Mouse (Mus musculus) cerebellum, postnatal 10 days (tissue): Measurements from ENCODE around the gene Sele.

Source experiments
- DNase-seq, 2 experiments: peaks; one replicate each; pipeline ENCODE4 v3.0.0; 2021; ENCODE audit warnings: mixed read lengths in 2 of 2

Sele gene

DNA sequence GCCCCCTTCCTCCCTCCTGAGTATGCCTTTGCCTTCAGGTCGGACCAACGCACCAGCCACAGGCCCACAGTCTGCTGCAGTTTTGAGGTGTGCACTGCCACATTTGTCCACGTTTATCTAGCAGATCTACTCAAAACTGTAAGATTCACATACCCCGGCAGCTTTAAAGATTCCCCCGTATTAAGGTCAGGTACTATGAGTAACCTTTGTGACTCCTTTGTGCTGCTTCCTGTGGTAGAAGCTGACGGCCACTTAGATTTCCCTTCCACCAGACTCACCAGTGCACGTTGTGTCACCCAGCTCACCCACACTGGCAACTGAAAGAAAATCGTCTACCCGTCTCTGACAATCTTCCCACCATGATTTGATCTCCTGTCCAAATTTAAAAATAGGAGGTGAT, 25.1 kb downstream of the Sele start:
- no peak for DNase-seq

DNA sequence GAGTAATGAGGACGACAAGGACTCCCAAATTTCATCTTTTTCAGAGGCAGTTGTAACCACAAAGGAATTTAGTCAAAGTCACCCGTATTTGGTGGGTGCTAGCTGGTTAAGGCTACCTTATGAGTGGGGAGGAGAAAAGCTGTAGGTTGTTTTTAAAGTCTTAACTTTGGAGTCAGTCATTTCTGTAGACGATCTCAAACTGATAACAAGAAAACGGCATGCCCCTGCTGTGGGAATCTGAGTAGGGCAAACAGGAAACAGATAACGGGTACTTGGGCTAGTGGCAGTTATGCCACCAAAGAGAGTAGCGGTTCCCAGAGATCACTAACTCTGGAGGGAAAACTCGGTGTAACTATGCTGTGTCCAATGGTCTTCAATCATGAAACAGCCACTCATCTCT, 25.8 kb downstream of the Sele start:
- DNase-seq = no peak

DNA sequence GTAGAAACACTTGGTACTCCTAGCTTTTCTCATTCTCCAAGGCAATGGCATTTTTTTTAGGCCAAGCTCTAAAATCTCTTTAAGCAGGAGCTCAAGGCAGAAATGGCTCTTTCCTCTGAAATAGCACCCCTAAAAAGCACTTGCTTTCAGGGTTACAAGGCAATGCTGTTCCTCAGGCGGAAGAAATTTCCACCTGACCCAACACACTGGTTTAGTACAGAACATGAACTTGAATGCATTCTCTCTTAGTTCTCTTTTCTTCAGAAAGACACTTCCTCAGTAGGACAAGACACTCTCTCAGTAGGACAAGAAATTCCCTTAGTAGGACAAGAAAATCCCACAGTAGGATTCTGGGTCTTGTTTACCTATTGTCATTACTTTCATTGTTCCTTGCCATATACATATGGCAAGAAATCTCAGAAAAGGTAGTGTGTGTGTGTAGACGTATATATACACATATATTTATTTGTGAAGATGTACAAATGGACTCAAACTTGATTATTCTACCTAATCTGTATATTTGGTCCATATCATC, 26.6 kb downstream of the Sele start:
- DNase-seq = no peak

DNA sequence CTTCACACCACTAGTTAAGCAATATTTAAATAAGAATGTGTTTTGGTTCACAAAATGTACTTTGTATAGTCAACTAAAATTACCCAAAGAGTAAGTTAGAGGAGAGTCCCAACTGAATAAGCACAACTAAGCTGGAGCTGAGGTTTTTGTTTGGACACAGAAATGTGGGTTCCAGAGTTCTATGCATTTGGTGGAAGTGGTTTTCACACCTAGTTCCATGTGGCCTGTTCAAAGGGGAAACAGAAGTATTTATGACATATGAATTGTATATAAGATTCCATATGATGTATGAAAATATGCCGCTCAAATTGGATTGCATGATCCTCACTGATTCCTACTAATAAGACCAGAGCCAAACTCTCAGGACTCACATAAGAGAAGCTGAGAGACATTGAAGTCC, 27.4 kb downstream of the Sele start:
- no peak for DNase-seq

DNA sequence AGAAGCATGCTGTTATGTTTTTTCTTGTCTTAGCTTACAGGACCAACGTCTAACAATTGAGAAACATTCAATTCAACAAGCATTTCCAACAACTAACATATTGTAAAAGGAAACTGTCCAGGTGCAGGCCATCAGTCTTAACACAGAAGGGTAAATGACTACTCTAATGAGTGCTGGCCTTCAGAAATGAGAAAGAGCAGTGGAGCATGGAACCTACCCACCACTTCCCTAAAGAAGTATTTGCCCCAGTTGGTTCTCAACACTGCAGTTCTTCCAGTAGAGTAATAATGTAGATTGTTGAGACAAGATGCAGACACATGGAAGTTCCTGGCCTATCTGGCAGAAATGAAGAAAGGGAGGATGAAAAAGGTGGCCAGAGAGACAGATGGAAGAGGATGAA, 28.4 kb downstream of the Sele start:
- no peak for DNase-seq

DNA sequence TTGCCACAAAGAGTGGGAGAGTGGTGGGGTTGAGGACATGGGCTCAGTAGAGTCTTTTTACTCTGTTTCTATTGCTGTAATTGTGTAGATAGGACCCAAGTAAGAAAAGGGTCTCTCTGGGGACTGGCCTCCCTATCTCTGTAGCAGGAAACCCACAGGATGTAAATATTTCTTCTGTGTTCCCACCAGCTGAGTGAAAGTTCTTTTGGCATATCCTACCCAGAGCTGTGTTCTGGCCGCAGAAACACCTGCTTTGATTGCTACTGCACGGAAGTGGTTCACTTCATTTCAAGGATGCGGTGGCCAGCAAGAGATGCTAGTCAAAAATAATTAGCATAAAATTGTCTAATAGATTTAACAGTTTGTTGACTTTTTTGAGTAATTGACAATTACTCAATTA, 29.0 kb downstream of the Sele start:
- DNase-seq = no peak

DNA sequence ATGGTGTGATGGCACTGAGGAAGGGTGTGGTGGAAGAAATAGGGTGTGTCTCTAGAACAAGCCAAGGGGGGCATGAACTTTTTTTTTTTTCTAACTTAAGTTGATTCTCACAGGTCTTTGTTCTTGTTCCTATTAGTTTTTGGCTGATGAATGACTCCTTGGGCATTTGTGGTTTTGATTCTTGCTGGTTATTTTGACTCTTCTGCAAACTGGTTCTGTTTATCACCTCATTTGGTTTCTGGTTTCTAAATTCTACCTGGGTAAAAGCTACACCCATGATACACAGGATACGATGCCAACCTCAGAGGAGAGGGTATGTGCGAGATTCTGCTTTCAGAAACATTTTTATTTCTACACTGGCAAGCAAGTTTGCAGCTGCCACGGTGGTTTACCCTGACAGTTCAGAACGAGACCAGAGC, 30.3 kb downstream of the Sele start:
- no peak for DNase-seq

DNA sequence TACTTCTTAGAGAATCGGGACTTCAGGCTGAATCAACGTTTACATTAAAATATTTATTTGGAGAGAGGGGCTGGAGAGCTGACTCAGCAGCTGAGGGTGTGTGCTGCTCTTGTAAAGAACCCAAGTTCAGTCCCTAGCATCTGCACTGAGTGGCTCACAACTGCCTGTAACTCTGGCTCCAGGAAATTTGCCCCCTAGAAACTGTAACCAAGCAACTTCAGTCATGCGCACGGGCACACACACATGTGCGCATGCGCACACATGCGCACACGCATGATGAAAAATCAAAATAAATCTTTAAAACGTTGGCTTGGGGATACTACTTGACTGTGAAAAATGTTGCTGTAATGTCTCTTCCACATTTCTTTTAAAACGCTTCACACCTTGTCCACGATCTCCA, 31.1 kb downstream of the Sele start:
- no peak for DNase-seq

DNA sequence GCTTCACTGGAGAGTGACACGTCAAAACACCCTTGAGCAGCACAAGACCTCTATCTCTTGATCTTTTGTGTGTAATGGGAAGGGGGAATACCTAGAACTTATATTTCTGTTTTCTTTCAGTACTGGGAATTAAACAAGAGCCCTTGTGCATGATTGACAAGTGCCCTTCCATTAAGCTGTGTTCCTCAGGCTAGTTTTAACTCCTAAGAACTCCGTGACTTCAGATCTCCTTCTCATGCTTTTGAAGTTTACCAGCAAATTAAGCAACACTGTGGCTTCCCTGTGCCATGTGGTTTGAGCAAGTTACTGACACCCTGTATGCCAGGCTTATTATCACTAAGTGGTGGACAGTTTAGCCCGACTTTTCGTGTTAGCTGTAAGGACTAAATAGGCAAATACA, 35.0 kb downstream of the Sele start:
- no peak for DNase-seq

DNA sequence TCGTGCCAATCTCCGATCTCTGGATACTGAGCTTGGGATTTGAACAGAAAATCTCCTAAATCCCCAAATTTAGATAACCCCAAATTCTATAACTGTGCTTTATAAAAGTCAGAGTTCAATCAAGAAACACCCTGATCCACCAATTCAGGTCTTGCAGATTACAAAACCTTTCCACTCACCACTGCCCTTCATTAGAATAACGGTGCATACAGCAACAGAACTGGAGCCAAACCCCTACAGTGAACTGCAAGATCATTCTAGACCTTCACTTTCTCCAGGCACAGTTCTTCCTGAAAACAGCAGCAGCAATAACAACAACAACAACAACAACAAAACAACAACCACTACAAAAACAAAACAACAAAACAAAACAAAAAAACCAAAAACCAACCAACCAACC, 38.8 kb downstream of the Sele start:
- DNase-seq = no peak

DNA sequence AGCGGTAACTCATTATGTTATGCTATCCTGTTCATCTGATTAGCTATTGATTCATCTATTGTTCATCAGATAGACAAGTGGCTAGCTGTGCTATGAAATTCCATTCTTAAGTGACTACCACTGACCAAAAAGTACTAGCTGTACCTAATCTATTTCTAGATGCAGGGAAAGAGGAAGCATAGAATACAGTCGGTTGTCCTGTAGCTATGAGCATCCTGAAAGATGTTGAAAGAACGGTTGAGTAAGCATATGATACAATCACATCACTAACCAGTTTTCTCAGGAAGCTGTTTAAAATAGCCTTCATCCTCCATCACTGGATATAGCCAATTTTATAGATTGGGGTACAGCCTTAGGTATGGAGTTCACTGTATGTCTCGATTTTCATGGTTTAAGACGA, 39.8 kb downstream of the Sele start:
- no peak for DNase-seq

DNA sequence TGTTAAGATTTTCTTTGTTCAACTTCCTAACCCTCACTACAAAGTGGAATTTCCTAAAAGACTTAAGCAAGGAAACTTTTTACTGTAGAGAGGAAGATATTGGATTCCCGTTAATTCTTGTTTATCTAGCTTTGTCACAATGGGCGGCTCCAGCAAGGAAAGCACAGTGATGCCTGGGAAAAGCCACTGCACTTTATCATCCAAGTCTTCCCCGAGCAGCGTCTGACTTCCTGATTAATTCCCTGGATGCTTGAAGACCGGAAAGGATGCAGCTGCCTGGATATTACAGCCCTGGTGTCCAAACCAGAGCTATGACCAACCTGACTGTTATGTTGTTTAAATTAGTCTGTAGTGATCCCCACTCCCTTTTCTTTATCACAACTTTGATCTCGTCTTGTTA, 48.7 kb downstream of the Sele start:
- no peak for DNase-seq

DNA sequence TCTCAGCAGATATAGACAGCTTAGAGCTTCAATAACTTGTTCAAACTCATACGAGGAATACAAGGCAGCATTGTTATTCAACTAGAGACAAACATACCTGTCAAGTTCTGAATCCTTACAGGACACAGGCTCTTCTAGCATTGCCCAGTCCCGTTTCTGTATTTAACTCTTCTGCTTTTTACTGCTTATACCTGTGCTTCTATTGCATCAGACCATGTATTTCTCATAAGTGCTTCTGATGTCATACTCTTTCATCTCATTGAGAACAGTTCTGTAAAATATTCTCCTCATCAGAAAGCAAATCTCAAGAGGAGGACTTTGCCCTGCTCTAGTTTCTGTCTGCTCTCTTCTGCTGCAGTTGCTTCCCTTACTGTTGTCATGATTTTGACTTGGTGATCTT, 49.9 kb downstream of the Sele start:
- DNase-seq = no peak

DNA sequence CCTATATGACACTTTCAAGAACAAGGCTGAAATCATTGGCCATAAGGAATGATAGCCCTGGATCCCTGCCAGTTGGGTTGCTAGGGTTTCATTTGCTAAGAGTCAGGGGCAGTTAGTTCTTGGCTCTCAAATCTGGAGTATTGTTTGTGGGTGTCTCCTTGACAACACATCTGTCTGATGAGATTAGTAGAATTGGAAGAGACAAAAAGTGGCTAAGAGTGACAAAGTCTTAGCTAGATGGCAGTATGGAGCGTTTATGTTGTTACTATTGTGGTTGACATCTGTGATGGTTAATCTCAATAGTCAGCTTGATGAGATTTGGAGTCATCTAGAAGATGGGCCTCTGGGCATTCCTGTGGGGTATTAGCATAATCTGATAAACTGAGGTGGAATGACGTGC, 50.3 kb downstream of the Sele start:
- DNase-seq = peak; percentile 6 to 17
